In the genomic region with DNA sequence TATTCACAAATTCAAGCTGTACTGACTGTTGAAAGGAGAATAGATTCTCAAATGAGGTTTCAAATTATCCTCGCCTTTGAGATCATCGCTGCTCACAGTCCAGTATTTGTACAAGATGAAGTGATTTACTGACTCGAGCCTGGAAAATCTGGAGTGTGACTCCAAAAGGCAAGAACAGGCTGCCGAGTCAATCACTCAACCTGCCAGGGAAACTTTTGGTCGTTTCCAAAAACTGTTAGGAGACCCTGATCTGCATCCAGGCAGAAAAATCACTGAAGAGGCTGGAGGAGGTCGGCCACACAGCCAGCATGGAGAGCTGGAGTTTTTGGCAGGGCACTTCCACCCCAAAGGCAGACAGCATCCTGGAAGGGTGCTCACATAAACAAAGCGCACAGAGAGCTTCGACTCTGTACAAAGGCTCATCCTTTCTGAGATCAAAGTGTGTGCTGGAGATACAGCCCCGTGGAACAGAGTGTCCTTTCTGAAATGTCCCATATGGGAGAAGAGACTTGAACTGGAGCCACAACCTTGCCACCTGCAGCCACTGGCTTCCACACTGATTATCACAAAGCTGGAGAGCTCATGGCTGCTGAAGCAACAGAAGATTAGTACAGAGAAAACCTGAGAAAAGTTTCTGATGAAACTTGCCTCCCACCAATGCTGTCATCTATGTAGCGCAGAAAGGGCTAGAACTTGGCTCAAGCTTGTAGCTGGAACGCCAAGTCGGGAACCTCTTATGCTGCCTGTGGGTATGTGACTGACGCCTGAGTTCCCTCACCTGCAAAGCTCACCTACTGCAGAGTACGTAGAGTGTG, we compare ENCODE assay signal across 12 mouse cellular contexts.
A peak's percentile ranks its signal among the peaks of the same experiment; 100 is the strongest.
DNase-seq lines count a peak whose midpoint lies in the region; ATAC-seq and TF ChIP-seq lines count a peak whose summit lies in the region.
"Had no signal": no experiment of that assay in that cellular context is flagged by ENCODE, and none has a peak within 500 bp of the region (broad histone marks: within the 10 kb centered on the region; RNA-seq: fewer than 3 reads in every experiment).

No protein-coding gene starts in this region.

- H3K36me3 ChIP-seq in kidney, postnatal 0 days (ENCODE audit: insufficient read depth, low read length) = no peaks in the 10 kb centered on the region
- no peaks in the 10 kb centered on the region for H3K36me3 ChIP-seq in embryonic facial prominence, embryonic 12.5 days
- H3K36me3 ChIP-seq in limb, embryonic 12.5 days = no peaks in the 10 kb centered on the region
- no peaks in the 10 kb centered on the region for H3K36me3 ChIP-seq in liver, postnatal 0 days (replicated peaks; ENCODE audit: insufficient read depth, low read length)
- H3K36me3 ChIP-seq: forebrain, embryonic 12.5 days had no signal

- H3K27me3 ChIP-seq in kidney, postnatal 0 days (ENCODE audit: insufficient read depth, low read length) = no peaks in the 10 kb centered on the region; the same call in 1 of the 2 replicates
- H3K27me3 ChIP-seq in embryonic facial prominence, embryonic 12.5 days = no peaks in the 10 kb centered on the region
- peaks cover 17% of the 10 kb centered on the region for H3K27me3 ChIP-seq in limb, embryonic 12.5 days
- no peaks in the 10 kb centered on the region for H3K27me3 ChIP-seq in liver, postnatal 0 days (ENCODE audit: insufficient read depth, low read length)

- DNase-seq in kidney, postnatal 0 days (ENCODE audit: low spot score) = peak; percentile 37
- no peak for DNase-seq in kidney, adult 8-10 months
- peak; percentile 96 for DNase-seq in fat pad, adult 2 months (ENCODE audit: extremely low read depth, low read depth, low spot score)
- DNase-seq in liver, postnatal 0 days = no peak
- no peak for DNase-seq in thymus, postnatal 10 days (ENCODE audit: low spot score in 2 of 2)
- DNase-seq: cerebellum, postnatal 36 days; kidney, adult 9 months; right cerebral cortex, adult 18-20 months; thymus, adult 18-20 months had no signal

- no peak overlapping the region for H3K4me2 ChIP-seq in kidney, postnatal 0 days (ENCODE audit: low read length)
- no peak overlapping the region for H3K4me2 ChIP-seq in embryonic facial prominence, embryonic 12.5 days (replicated peaks)
- no peak overlapping the region for H3K4me2 ChIP-seq in limb, embryonic 12.5 days
- no peak overlapping the region for H3K4me2 ChIP-seq in liver, postnatal 0 days (ENCODE audit: low read depth, low read length)
- H3K4me2 ChIP-seq: forebrain, embryonic 12.5 days had no signal

- TF ChIP-seq CTCF in kidney, postnatal 0 days (IDR thresholded peaks at IDR 0.05; ENCODE audit: low read depth) = no peak
- TF ChIP-seq CTCF in liver, postnatal 0 days (IDR thresholded peaks at IDR 0.05; ENCODE audit: low read depth) = no peak

- no peaks in the 10 kb centered on the region for H3K9me3 ChIP-seq in kidney, postnatal 0 days (replicated peaks; ENCODE audit: low read length)
- H3K9me3 ChIP-seq in embryonic facial prominence, embryonic 12.5 days = no peaks in the 10 kb centered on the region
- H3K9me3 ChIP-seq in limb, embryonic 12.5 days = no peaks in the 10 kb centered on the region
- no peaks in the 10 kb centered on the region for H3K9me3 ChIP-seq in liver, postnatal 0 days (ENCODE audit: low read length)
- H3K9me3 ChIP-seq: forebrain, embryonic 12.5 days had no signal

- ATAC-seq in kidney, postnatal 0 days (replicated peaks; ENCODE audit: low FRiP score, low read depth) = no peak
- no peak for ATAC-seq in embryonic facial prominence, embryonic 12.5 days (ENCODE audit: insufficient number of reproducible peaks, insufficient read depth, low FRiP score, low TSS enrichment)
- ATAC-seq in limb, embryonic 12.5 days (ENCODE audit: insufficient number of reproducible peaks, insufficient read depth, low FRiP score, low TSS enrichment, low read depth) = no peak
- no peak for ATAC-seq in liver, postnatal 0 days

- TF ChIP-seq EP300 in liver, postnatal 0 days (IDR thresholded peaks at IDR 0.05; ENCODE audit: low read depth) = no peak

- H3K27ac ChIP-seq in kidney, postnatal 0 days = no peak overlapping the region
- H3K27ac ChIP-seq in embryonic facial prominence, embryonic 12.5 days = peak overlapping the region; percentile 77
- 0 out of 2 replicates have a peak overlapping the region, but pooled peaks have one; percentile 2 for H3K27ac ChIP-seq in limb, embryonic 12.5 days
- no peak overlapping the region for H3K27ac ChIP-seq in liver, postnatal 0 days (ENCODE audit: low read depth)
- H3K27ac ChIP-seq: forebrain, embryonic 12.5 days had no signal

- H3K4me1 ChIP-seq in kidney, postnatal 0 days (replicated peaks; ENCODE audit: insufficient read depth, low read length) = peaks cover 16% of the 10 kb centered on the region
- peaks cover 10% of the 10 kb centered on the region for H3K4me1 ChIP-seq in embryonic facial prominence, embryonic 12.5 days
- peaks cover 45% of the 10 kb centered on the region for H3K4me1 ChIP-seq in limb, embryonic 12.5 days (replicated peaks)
- H3K4me1 ChIP-seq in liver, postnatal 0 days (ENCODE audit: insufficient read depth) = no peaks in the 10 kb centered on the region

- no peak overlapping the region for H3K4me3 ChIP-seq in kidney, postnatal 0 days (replicated peaks; ENCODE audit: low read depth, low read length)
- H3K4me3 ChIP-seq in embryonic facial prominence, embryonic 12.5 days = no peak overlapping the region
- H3K4me3 ChIP-seq in limb, embryonic 12.5 days (replicated peaks) = no peak overlapping the region
- no peak overlapping the region for H3K4me3 ChIP-seq in liver, postnatal 0 days (ENCODE audit: low read depth, low read length)
- H3K4me3 ChIP-seq: forebrain, embryonic 12.5 days had no signal

- WGBS in kidney, postnatal 0 days = 47% methylated on average over 14 of the region's 14 CpGs
- whole genome bisulfite sequencing in embryonic facial prominence, embryonic 12.5 days = 71% methylated on average over 14 of the region's 14 CpGs
- 66% methylated on average over 14 of the region's 14 CpGs for WGBS in limb, embryonic 12.5 days
- 67% methylated on average over 14 of the region's 14 CpGs for WGBS in liver, postnatal 0 days (ENCODE audit: insufficient replicate concordance)

- H3K9ac ChIP-seq in kidney, postnatal 0 days (ENCODE audit: low read depth, low read length) = no peak overlapping the region
- no peak overlapping the region for H3K9ac ChIP-seq in embryonic facial prominence, embryonic 12.5 days
- H3K9ac ChIP-seq in limb, embryonic 12.5 days (replicated peaks) = no peak overlapping the region
- H3K9ac ChIP-seq in liver, postnatal 0 days (replicated peaks) = no peak overlapping the region
- H3K9ac ChIP-seq: forebrain, embryonic 12.5 days had no signal

Comparison
In these comparisons a context has a peak if more than half of its experiments do, and no peak if none do; other contexts are left out.
1. DNase-seq: peak in kidney, postnatal 0 days (single experiment) and fat pad, adult 2 months (single experiment); none in kidney, adult 8-10 months (0 of 2), liver, postnatal 0 days (single experiment) and thymus, postnatal 10 days (0 of 2).
2. H3K27ac ChIP-seq: peak in embryonic facial prominence, embryonic 12.5 days (single experiment) and limb, embryonic 12.5 days (single experiment); none in kidney, postnatal 0 days (single experiment) and liver, postnatal 0 days (single experiment).